Mouse (Mus musculus) CH12.LX (cell line): ENCODE measurements around the gene Tbl2.

Experiments used
- CTCF ChIP-seq, 2 experiments: IDR thresholded peaks in 1 of 2; conservative IDR thresholded peaks in 1 of 2; 2 replicates each; pipeline ENCODE4 v1.5.1; 2011 to 2012; ENCODE audit warnings: low read depth in 2 of 2, low read length in 2 of 2, improper control_type of control experiment in 1 of 2, inconsistent platforms in 1 of 2, mild to moderate bottlenecking in 1 of 2, moderate library complexity in 1 of 2
- MAZ ChIP-seq: IDR thresholded peaks from 2 replicates; pipeline ENCODE4 v1.6.1; 2012; ENCODE audit warnings: low read depth, mild to moderate bottlenecking, inconsistent platforms, low read length, improper control_type of control experiment, moderate library complexity
- NELFE ChIP-seq: IDR thresholded peaks from 2 replicates; pipeline ENCODE4 v1.6.1; 2011; ENCODE audit warnings: low read depth, low read length, improper control_type of control experiment
- POLR2A ChIP-seq: IDR thresholded peaks from 2 replicates; pipeline ENCODE4 v1.6.1; 2011; ENCODE audit warnings: low read depth, mild to moderate bottlenecking, improper control_type of control experiment, low read length
- TCF12 ChIP-seq: IDR thresholded peaks from 2 replicates; pipeline ENCODE4 v1.6.1; 2014; ENCODE audit warnings: low read depth, mild to moderate bottlenecking, inconsistent platforms, low read length, improper control_type of control experiment
- ZKSCAN1 ChIP-seq: IDR thresholded peaks from 2 replicates; pipeline ENCODE4 v1.6.1; 2012; ENCODE audit warnings: low read depth, inconsistent platforms, low read length, improper control_type of control experiment, borderline replicate concordance
- ZMIZ1 ChIP-seq: IDR thresholded peaks from 2 replicates; pipeline ENCODE4 v1.6.1; 2012; ENCODE audit warnings: low read depth, mild to moderate bottlenecking, inconsistent platforms, low read length, improper control_type of control experiment
- ZNF384 ChIP-seq: IDR thresholded peaks from 2 replicates; pipeline ENCODE4 v1.6.1; 2012; ENCODE audit warnings: low read depth, low read length, improper control_type of control experiment, inconsistent platforms

DNA sequence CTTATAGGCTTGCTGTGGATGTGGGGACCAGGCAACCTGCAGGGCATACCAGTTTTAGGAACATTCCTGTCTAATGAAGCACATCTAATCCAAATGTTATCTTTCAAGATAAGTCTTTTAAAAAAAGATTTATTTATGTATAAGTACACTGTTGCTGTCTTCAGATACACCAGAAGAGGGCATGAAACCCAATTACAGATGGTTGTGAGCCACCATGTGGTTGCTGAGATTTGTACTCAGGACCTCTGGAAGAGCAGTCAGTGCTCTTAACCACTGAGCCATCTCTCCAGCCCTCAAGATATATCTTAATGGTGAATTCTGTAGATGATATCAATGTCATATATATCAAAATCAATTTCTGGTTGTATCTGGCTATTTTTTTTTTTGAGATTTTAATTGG lies 3.5 kb upstream of the Tbl2 start:
- no peak for TF ChIP-seq ZKSCAN1
- TF ChIP-seq CTCF (conservative IDR thresholded peaks at IDR 0.05 in 1 of 2, IDR thresholded peaks at IDR 0.05 in 1 of 2; ENCODE audit: low read depth in 2 of 2, low read length in 2 of 2) = peak in 1 of 2 experiments; percentile 67; a peak in 2 of 4 replicates
- no peak for TF ChIP-seq TCF12
- TF ChIP-seq MAZ = no peak
- TF ChIP-seq NELFE = no peak
- no peak for TF ChIP-seq ZNF384
- no peak for TF ChIP-seq POLR2A
- no peak for TF ChIP-seq ZMIZ1
